In genomic region chr2:30471051-30471450, GRCm38 (mm10) we compare ENCODE assay signal across 9 mouse cellular contexts. TPM values are rescaled to one million over a fixed set of nuclear protein-coding genes. Genes with fewer than 3 reads are reported as not detected.
DNase-seq lines count a peak whose midpoint lies in the region; ATAC-seq and TF ChIP-seq lines count a peak whose summit lies in the region.
"Had no signal": no experiment of that assay in that cellular context is flagged by ENCODE, and none has a peak within 500 bp of the region (broad histone marks: within the 10 kb centered on the region; RNA-seq: fewer than 3 reads in every experiment).

No protein-coding gene starts in this region.

- 10% methylated on average over 8 of the region's 8 CpGs for WGBS in kidney, postnatal 0 days
- 25% methylated on average over 8 of the region's 8 CpGs for WGBS in heart, embryonic 16.5 days
- 0% methylated on average over 8 of the region's 8 CpGs for WGBS in midbrain, embryonic 11.5 days

- peak overlapping the region; percentile 98 for H3K4me2 ChIP-seq in kidney, postnatal 0 days (ENCODE audit: low read length)
- peak overlapping the region; percentile 99 for H3K4me2 ChIP-seq in heart, embryonic 16.5 days (ENCODE audit: low read depth, low read length)
- peak overlapping the region; percentile 98 for H3K4me2 ChIP-seq in midbrain, embryonic 11.5 days

- H3K9ac ChIP-seq in kidney, postnatal 0 days (ENCODE audit: low read depth, low read length) = no peak overlapping the region; the same call in 1 of the 2 replicates
- H3K9ac ChIP-seq in heart, embryonic 16.5 days (ENCODE audit: low read length) = peak overlapping the region; percentile 93
- H3K9ac ChIP-seq in midbrain, embryonic 11.5 days (ENCODE audit: low read length) = peak overlapping the region; percentile 97
- H3K9ac ChIP-seq: liver, embryonic 14.5 days had no signal

- no peaks in the 10 kb centered on the region for H3K36me3 ChIP-seq in kidney, postnatal 0 days (ENCODE audit: insufficient read depth, low read length)
- no peaks in the 10 kb centered on the region for H3K36me3 ChIP-seq in heart, embryonic 16.5 days (ENCODE audit: control insufficient read depth, insufficient read depth)
- H3K36me3 ChIP-seq in midbrain, embryonic 11.5 days (ENCODE audit: control insufficient read depth, insufficient read depth, low read length) = no peaks in the 10 kb centered on the region

- peaks cover 8% of the 10 kb centered on the region for H3K4me1 ChIP-seq in kidney, postnatal 0 days (replicated peaks; ENCODE audit: insufficient read depth, low read length)
- H3K4me1 ChIP-seq in brown adipose tissue, adult 24 weeks (ENCODE audit: control insufficient read depth, insufficient read depth, insufficient read length, low read length) = peaks cover 4% of the 10 kb centered on the region
- H3K4me1 ChIP-seq in heart, embryonic 16.5 days (ENCODE audit: control insufficient read depth, insufficient read depth, low read length) = peaks cover 21% of the 10 kb centered on the region
- H3K4me1 ChIP-seq in midbrain, embryonic 11.5 days (ENCODE audit: control insufficient read depth, insufficient read depth, low read length) = peaks cover 23% of the 10 kb centered on the region

- TF ChIP-seq CTCF in kidney, postnatal 0 days (IDR thresholded peaks at IDR 0.05; ENCODE audit: low read depth) = no peak

- H3K27me3 ChIP-seq in kidney, postnatal 0 days (ENCODE audit: insufficient read depth, low read length) = no peaks in the 10 kb centered on the region
- peaks cover 2% of the 10 kb centered on the region; the same call in 1 of the 2 replicates for H3K27me3 ChIP-seq in heart, embryonic 16.5 days (ENCODE audit: control insufficient read depth, insufficient read depth, low read length)
- H3K27me3 ChIP-seq in midbrain, embryonic 11.5 days (ENCODE audit: control insufficient read depth, insufficient read depth, low read length) = peaks cover 7% of the 10 kb centered on the region; the same call in 1 of the 2 replicates

- H3K9me3 ChIP-seq in kidney, postnatal 0 days (replicated peaks; ENCODE audit: low read length) = no peaks in the 10 kb centered on the region
- H3K9me3 ChIP-seq in heart, embryonic 16.5 days (replicated peaks; ENCODE audit: control insufficient read depth, low read length) = no peaks in the 10 kb centered on the region
- no peaks in the 10 kb centered on the region for H3K9me3 ChIP-seq in midbrain, embryonic 11.5 days (ENCODE audit: control insufficient read depth, low read length)

- ATAC-seq in kidney, postnatal 0 days (replicated peaks; ENCODE audit: low FRiP score, low read depth) = no peak
- no peak for ATAC-seq in heart, embryonic 16.5 days (replicated peaks; ENCODE audit: extremely low read depth, insufficient read depth, low FRiP score)
- ATAC-seq in midbrain, embryonic 11.5 days (ENCODE audit: low FRiP score) = no peak
- no peak for ATAC-seq in monocyte, adult 5-6 weeks (replicated peaks; ENCODE audit: insufficient number of reproducible peaks, low FRiP score, low TSS enrichment, poor library complexity, severe bottlenecking)

- peak overlapping the region; percentile 99 for H3K27ac ChIP-seq in kidney, postnatal 0 days
- H3K27ac ChIP-seq in brown adipose tissue, adult 24 weeks (replicated peaks; ENCODE audit: low read depth, low read length) = peak overlapping the region; percentile 97
- H3K27ac ChIP-seq in heart, embryonic 16.5 days (ENCODE audit: low read length) = peak overlapping the region; percentile 90
- peak overlapping the region; percentile 73 for H3K27ac ChIP-seq in midbrain, embryonic 11.5 days (ENCODE audit: low read depth, low read length)
- H3K27ac ChIP-seq: liver, embryonic 14.5 days had no signal

- H3K4me3 ChIP-seq in kidney, postnatal 0 days (replicated peaks; ENCODE audit: low read depth, low read length) = peak overlapping the region; percentile 89
- peak overlapping the region; percentile 22; the same call in 1 of the 2 replicates for H3K4me3 ChIP-seq in brown adipose tissue, adult 24 weeks (ENCODE audit: insufficient read depth, low read depth, low read length)
- peak overlapping the region; percentile 68 for H3K4me3 ChIP-seq in heart, embryonic 16.5 days (ENCODE audit: low read length)
- H3K4me3 ChIP-seq in midbrain, embryonic 11.5 days (ENCODE audit: low read depth, low read length) = peak overlapping the region; percentile 93

- DNase-seq in kidney, postnatal 0 days (ENCODE audit: low spot score) = no peak
- no peak for DNase-seq in kidney, postnatal 25 days
- DNase-seq in midbrain, embryonic 11.5 days (ENCODE audit: low spot score, missing footprints) = peak; percentile 94
- DNase-seq in frontal cortex, adult 2 months (ENCODE audit: extremely low spot score in 1 of 2, low spot score in 1 of 2) = no peak
- DNase-seq in layer of hippocampus, adult 9-11 months = no peak

RNA-seq across cellular contexts. Expression of gene Ier5l, which starts 3.0 kb away (rescaled TPM):
- 3.5 and 8.1 TPM in 2 replicates for polyA plus RNA-seq in kidney, postnatal 0 days (2015; fragmentation: Nextera tagmentation; extraction: Ambion mirVana)
- 2.5 and 3.5 TPM in 2 replicates for polyA plus RNA-seq in brown adipose tissue, adult 24 weeks (2012; ENCODE audit: insufficient read depth, insufficient read length, missing spikeins)
- 0.72 and 0.85 TPM in 2 replicates for polyA plus RNA-seq in heart, embryonic 16.5 days (2015; fragmentation: Nextera tagmentation; extraction: Ambion mirVana)
- 4.9 and 5.0 TPM in 2 replicates for polyA plus RNA-seq in midbrain, embryonic 11.5 days (2014; fragmentation: Nextera tagmentation; extraction: Ambion mirVana)
- 14.6 and 17.6 TPM in 2 replicates for polyA plus RNA-seq in frontal cortex, adult 2 months (2012; rRNA removed)
- total RNA-seq in monocyte, adult 5-6 weeks (2017) = 0.29 to 1.8 TPM (median 1.7 TPM) in 3 replicates

RNA-seq across cellular contexts. Expression of gene Ptpa, which starts 55.2 kb away (rescaled TPM):
- 131 and 142 TPM in 2 replicates for polyA plus RNA-seq in kidney, postnatal 0 days (2015; fragmentation: Nextera tagmentation; extraction: Ambion mirVana)
- polyA plus RNA-seq in brown adipose tissue, adult 24 weeks (2012; ENCODE audit: insufficient read depth, insufficient read length, missing spikeins) = 83.8 and 94.3 TPM in 2 replicates
- polyA plus RNA-seq in heart, embryonic 16.5 days (2015; fragmentation: Nextera tagmentation; extraction: Ambion mirVana) = 125 and 126 TPM in 2 replicates
- polyA plus RNA-seq in midbrain, embryonic 11.5 days (2014; fragmentation: Nextera tagmentation; extraction: Ambion mirVana) = 50.7 and 54.3 TPM in 2 replicates
- 155 and 161 TPM in 2 replicates for polyA plus RNA-seq in frontal cortex, adult 2 months (2012; rRNA removed)
- total RNA-seq in monocyte, adult 5-6 weeks (2017) = 23.0 to 45.8 TPM (median 34.5 TPM) in 3 replicates

RNA-seq across cellular contexts. Expression of gene Crat, which starts 55.4 kb away (rescaled TPM):
- 42.9 and 49.2 TPM in 2 replicates for polyA plus RNA-seq in kidney, postnatal 0 days (2015; fragmentation: Nextera tagmentation; extraction: Ambion mirVana)
- 378 and 560 TPM in 2 replicates for polyA plus RNA-seq in brown adipose tissue, adult 24 weeks (2012; ENCODE audit: insufficient read depth, insufficient read length, missing spikeins)
- polyA plus RNA-seq in heart, embryonic 16.5 days (2015; fragmentation: Nextera tagmentation; extraction: Ambion mirVana) = 164 and 169 TPM in 2 replicates
- polyA plus RNA-seq in midbrain, embryonic 11.5 days (2014; fragmentation: Nextera tagmentation; extraction: Ambion mirVana) = 23.7 and 24.2 TPM in 2 replicates
- 46.7 and 53.1 TPM in 2 replicates for polyA plus RNA-seq in frontal cortex, adult 2 months (2012; rRNA removed)
- total RNA-seq in monocyte, adult 5-6 weeks (2017) = 5.1 to 16.4 TPM (median 6.8 TPM) in 3 replicates

Comparison
In these comparisons a context has a peak if more than half of its experiments do, and no peak if none do; other contexts are left out.
1. H3K4me3 ChIP-seq: peak in every context shown above with its lines; median percentile 93 in midbrain, embryonic 11.5 days; 89 in kidney, postnatal 0 days; 68 in heart, embryonic 16.5 days; 22 in brown adipose tissue, adult 24 weeks.